Mouse (Mus musculus) cerebellum, postnatal 4 days (tissue): ENCODE measurements around the gene Olfr287.

Source experiments
- DNase-seq, 2 experiments: peaks; one replicate each; pipeline ENCODE4 v3.0.0; 2022; ENCODE audit warnings: low spot score in 2 of 2, mixed read lengths in 1 of 2

Olfr287 gene

DNA sequence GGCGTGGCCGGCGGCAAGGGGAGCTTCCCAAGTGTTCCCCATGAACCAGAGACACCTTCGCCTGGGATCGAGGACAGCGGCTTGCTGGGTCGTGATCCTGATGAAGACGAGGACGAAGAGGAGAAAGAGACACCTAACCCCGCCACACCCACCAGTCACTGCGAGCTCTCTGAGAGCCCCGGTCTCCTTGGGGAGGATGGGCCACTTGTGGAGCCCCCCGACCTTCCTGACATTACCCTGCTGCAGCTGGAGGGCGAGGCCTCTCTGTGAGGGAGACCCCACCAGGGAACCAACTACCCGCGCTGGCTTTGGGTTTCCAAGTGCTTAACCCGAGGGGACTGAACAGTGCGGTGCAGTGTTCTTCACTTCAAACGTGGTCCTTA, 52.2 kb downstream of the Olfr287 start:
- no peak for DNase-seq

DNA sequence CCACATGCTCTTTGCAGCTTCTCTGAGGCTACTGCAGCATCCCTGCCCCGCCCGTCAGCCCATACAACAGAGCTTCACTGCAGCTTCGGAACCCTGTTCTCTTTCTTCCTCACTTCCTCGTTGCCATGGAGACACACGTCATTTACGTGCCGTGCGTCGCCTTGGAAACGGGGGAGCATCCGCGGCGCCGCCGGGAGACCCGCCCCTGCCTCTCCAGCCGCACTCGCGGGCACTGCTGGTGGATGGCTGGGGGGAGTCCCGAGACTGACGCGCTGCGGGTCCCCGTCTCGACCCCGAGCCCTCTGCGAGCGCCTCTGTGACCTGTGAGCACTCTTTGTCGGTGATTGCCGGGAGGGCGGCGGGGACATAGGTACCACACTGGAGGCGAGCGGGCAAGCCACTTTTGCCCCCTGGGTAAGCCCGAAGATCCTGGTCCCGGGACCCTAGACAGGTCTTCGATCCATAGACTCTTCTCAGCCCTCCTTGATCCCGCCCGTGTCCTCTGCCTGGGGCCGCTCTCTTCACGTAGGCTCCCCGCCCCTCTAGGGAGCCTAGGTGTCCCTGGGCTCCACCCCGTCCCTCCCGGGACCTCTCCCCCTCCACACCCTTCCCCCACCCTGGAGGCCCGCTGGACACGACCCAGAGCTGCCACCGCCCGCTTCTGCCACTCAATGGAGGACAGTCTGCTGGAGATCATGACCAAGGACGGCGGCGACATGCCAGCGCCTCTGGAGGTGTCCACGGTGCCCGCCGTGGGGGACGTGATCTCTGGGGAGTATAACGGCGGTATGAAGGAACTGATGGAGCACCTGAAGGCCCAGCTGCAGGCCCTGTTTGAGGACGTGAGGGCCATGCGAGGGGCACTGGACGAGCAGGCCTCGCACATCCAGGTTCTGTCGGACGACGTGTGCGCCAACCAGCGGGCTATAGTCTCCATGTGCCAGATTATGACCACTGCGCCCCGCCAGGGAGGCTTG, 52.9 kb downstream of the Olfr287 start:
- DNase-seq = peak; percentile 73 to 83

DNA sequence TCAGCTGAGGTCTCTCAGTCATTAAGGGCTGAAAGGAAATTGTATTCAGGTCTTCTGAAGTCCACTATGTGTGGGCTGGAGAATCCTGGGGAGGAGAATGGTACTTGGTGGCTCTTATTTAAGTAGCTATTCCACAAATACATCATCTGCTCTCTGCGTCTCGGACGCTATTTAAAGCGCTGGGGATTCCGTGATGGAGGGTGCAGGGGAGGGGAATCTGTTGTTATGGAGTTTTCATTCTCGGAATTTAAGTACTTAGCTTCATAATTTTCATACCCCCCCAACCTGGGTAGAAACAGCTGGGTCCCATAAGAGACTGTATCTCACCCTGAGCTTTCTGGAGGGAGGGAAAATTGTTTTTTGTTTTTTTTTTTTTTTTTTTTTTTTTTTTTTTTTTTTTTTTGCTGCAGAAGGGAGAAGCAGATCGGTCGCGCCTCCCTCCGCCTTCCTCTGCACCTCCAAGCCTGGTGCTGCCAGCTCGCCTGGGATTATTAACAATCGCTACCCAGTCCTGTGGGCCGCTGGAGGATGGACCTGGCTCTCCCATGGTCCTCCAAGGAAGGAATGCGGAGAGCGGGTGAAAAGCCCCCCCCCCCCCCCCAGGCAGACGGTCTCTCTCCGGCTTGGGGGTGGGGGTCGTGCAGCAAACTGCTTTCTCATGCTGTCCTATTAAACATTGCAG, 53.8 kb downstream of the Olfr287 start, which contains the start of gene Ccdc184:
TSS of gene Ccdc184 (plus strand) at position 196 of the 682 bp plus-strand sequence.
- DNase-seq = no peak

DNA sequence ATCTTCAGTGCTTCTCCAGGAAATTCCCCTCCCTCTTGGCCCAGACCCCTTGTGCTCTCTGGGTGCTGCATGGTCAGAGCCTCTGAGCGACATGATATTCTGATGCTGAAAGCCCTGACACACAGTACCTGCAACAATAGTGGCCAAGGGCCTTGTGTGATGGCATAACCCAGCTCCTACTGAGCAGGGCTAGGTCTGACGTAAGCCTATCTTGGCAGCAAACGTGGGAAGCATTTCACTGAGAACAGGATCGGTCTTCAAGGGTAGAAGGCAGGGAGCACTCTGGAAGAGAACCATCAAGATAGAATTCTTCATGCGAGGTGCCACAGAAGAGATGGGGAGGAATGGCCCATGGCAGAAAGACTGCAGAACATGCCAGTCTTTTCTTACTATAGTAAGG, 55.3 kb downstream of the Olfr287 start, which contains the start of gene Asb8:
TSS of gene Asb8 (minus strand) at position 101 of the 400 bp plus-strand sequence.
- DNase-seq = no peak

DNA sequence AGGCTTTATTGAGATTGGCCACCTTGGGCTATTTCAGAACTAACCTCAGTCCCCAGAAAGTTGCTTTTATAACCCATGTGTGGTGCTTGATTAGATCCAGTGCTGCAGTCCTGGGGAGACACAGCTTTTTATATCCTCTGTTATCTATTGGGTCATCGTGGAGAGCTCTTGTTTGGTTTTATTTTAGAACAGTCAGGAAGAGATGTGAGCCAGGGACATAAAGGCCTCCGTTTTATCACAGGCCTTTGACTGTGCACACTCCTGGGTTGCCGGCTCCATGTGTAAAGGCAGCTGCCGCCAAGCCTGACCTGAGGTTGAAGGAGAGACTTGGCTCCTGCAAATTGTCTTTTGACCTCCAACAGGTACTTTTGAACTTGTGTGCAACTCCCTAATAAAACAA, 58.3 kb downstream of the Olfr287 start:
- no peak for DNase-seq

DNA sequence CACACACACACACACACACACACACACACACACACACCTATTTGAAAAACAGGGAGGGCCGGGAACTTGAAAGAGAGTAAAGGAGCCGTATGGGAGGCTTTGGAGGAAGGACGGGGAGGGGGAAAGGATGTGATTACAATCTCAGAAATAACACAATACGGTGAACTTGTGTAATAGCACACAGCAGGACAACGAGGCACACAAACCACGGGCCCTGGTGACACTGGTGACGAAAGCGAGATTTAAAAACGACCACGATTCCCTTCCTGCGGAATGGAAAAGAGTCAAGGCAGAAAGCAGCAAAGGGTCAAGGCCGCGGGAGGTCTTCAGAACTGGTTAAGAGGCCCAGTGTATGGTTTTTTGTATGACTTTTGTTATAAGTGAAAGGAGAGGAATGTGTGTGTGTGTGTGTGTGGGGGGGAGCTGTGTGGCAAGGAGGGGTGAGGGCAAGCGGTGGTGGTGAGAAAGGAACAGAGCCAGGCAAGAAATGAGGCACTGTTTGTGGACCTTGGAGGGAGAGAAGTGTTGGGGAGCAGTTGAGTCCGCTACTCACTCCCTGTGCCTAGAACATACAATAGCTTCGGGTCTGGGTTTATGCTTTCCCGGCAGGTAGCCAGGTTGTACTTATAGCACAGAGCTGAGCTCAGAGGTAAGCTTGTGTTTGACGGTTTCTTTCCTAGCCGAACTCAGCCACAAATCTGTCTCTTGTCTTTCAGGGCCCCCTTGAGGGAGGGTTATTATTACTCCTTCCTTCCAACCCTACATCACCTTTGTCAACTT, 59.6 kb downstream of the Olfr287 start:
- no peak for DNase-seq

DNA sequence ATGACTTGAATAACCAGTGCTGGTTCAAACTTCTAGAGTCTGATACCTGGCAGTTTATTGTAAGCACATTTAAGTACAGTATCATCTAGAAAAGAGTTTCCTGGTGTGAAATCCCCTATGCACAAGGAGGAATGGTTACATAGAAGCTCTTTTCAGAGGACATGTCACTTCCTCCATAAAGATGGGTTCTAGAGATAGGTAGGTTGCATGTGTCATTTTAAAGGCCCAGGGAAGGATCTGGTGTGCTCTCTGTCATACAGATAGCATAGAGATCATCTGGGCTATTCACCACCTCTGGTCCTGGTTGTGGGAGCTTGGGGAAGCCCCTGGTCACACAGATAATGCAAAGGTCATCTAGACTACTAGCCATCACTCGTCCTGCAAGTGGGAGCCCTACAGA, 63.6 kb downstream of the Olfr287 start:
- DNase-seq = no peak
